Mouse (Mus musculus): ENCODE data around the gene Gm20388. TPM values are rescaled to one million over a fixed set of nuclear protein-coding genes. Genes with fewer than 3 reads are reported as not detected.
A peak's percentile ranks its signal among the peaks of the same experiment; 100 is the strongest.

Gene Gm20388
- polyA plus RNA-seq, 1 experiment from 2014 or later, result 8.3 TPM

DNA sequence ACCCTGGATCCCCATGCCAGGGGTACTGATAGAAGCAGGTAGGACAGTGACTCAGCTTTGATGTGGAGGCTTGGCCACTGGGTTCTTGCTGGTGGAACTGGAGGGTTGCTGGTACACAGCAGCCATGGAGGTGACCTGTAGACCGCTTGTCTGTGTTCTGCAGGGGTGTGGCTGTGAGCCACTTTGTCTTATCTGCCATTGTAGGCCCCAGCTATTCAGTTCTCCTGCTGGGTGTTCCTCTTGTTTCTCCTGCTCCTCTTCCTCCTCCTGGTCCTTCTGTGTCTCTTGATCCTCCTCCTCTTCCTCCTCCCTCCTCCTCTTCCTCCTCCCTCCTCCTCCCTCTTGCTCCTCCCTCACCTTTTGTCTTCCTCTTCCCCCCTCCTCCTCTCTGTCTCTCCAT lies 614.5 kb downstream of the Gm20388 start:
- Histone ChIP-seq H3K36me3 (ENCODE audit: control insufficient read depth, insufficient read depth, low read length) (no peaks in the 10 kb centered on the region), H3K9me3 (ENCODE audit: control insufficient read depth, low read length) (no peaks in the 10 kb centered on the region), H3K4me3 (ENCODE audit: low read depth, low read length) (no peak overlapping the region), H3K27ac (ENCODE audit: low read depth) (no peak overlapping the region), H3K4me1 (replicated peaks; ENCODE audit: control insufficient read depth, insufficient read depth, low read length) (peaks cover 50% of the 10 kb centered on the region), H3K9ac (ENCODE audit: low read length) (no peak overlapping the region), H3K4me2 (ENCODE audit: low read length) (no peak overlapping the region), H3K27me3 (replicated peaks; ENCODE audit: control insufficient read depth, insufficient read depth, low read length) (no peaks in the 10 kb centered on the region)
- no peak for DNase-seq (ENCODE audit: low spot score)
- WGBS, result 60% methylated on average over 1 of the region's 1 CpGs
- ATAC-seq (replicated peaks; ENCODE audit: low FRiP score, low TSS enrichment, low read depth), result no peak

DNA sequence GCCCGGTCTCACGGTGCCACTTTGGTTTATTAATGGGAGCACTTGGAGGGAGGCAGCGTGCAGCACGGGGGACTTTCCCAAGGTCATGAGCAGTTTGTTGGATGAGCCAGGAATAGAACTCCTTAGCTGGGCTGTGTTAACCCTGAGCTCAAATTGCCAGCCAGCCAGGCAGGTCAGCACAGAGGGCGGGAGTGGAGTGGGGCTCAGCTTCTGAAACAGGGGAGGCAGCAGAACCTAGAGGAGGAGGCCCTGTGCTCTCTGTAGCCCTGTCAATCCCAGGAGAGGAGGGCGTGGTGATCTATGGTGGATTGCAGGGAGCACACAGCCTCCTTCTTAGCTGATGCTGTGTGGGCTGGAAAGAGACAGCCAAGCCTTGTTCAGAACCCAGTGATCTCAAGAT lies 615.2 kb downstream of the Gm20388 start:
- Histone ChIP-seq H3K4me1 (replicated peaks; ENCODE audit: control insufficient read depth, insufficient read depth, low read length) (peaks cover 43% of the 10 kb centered on the region), H3K27ac (ENCODE audit: low read depth) (no peak overlapping the region), H3K9me3 (ENCODE audit: control insufficient read depth, low read length) (no peaks in the 10 kb centered on the region), H3K4me2 (ENCODE audit: low read length) (no peak overlapping the region), H3K4me3 (ENCODE audit: low read depth, low read length) (no peak overlapping the region), H3K36me3 (ENCODE audit: control insufficient read depth, insufficient read depth, low read length) (no peaks in the 10 kb centered on the region), H3K27me3 (replicated peaks; ENCODE audit: control insufficient read depth, insufficient read depth, low read length) (no peaks in the 10 kb centered on the region), H3K9ac (ENCODE audit: low read length) (no peak overlapping the region)
- ATAC-seq (replicated peaks; ENCODE audit: low FRiP score, low TSS enrichment, low read depth), result peak; percentile 34
- no peak for DNase-seq (ENCODE audit: low spot score)
- 31% methylated on average over 6 of the region's 6 CpGs for WGBS

DNA sequence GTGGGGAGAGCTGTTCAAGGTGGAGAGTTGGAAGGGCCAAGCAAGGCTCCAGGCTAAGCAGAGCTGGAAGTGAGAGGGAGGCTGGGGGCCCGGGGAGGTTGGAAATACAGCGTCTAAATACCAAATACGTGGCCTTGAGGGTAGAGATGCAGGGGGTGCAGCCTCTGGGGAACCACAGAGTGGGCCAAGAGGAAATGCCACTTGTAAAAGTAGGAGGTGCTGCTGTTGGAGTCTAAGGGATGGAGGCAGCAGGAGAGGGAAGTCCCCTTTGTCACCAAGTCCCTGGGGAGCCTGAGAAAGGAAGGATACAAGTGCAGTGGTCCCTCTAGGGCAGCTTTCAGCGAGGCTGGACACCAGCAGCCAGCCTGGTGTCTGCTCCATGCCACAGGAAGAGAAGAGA lies 615.9 kb downstream of the Gm20388 start:
- WGBS, result 39% methylated on average over 4 of the region's 4 CpGs
- Histone ChIP-seq H3K27ac (ENCODE audit: low read depth) (no peak overlapping the region), H3K9me3 (ENCODE audit: control insufficient read depth, low read length) (no peaks in the 10 kb centered on the region), H3K9ac (ENCODE audit: low read length) (no peak overlapping the region), H3K4me2 (ENCODE audit: low read length) (no peak overlapping the region), H3K36me3 (ENCODE audit: control insufficient read depth, insufficient read depth, low read length) (no peaks in the 10 kb centered on the region), H3K4me3 (ENCODE audit: low read depth, low read length) (no peak overlapping the region), H3K4me1 (replicated peaks; ENCODE audit: control insufficient read depth, insufficient read depth, low read length) (peaks cover 41% of the 10 kb centered on the region), H3K27me3 (replicated peaks; ENCODE audit: control insufficient read depth, insufficient read depth, low read length) (no peaks in the 10 kb centered on the region)
- ATAC-seq (replicated peaks; ENCODE audit: low FRiP score, low TSS enrichment, low read depth) (no peak), DNase-seq (ENCODE audit: low spot score) (no peak)

DNA sequence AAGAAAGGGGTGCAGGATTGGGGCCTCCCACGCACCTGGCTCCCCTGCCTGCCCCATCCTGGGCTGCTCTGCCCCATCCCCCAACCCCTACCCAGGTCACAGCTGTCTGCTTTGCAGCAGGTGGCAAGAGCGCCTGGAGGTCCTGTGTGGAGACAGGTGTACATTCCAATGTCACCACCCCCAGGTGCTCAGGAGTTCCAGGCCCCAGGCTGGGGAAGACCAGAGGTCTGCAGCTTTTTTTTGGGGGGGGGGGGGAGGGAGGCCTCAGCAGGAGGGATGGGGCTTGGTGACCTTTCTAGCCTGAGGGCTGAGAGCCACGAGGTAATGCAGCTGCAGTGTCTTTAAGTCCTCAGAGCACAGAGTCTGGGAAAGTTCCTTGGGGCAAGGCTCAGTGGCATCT lies 617.7 kb downstream of the Gm20388 start:
- Histone ChIP-seq H3K27me3 (replicated peaks; ENCODE audit: control insufficient read depth, insufficient read depth, low read length) (no peaks in the 10 kb centered on the region), H3K4me2 (ENCODE audit: low read length) (no peak overlapping the region), H3K9ac (ENCODE audit: low read length) (no peak overlapping the region), H3K36me3 (ENCODE audit: control insufficient read depth, insufficient read depth, low read length) (no peaks in the 10 kb centered on the region), H3K9me3 (ENCODE audit: control insufficient read depth, low read length) (no peaks in the 10 kb centered on the region), H3K27ac (ENCODE audit: low read depth) (no peak overlapping the region), H3K4me3 (ENCODE audit: low read depth, low read length) (no peak overlapping the region), H3K4me1 (replicated peaks; ENCODE audit: control insufficient read depth, insufficient read depth, low read length) (peaks cover 53% of the 10 kb centered on the region)
- DNase-seq (ENCODE audit: low spot score) (no peak), ATAC-seq (replicated peaks; ENCODE audit: low FRiP score, low TSS enrichment, low read depth) (no peak)
- 29% methylated on average over 3 of the region's 3 CpGs for WGBS

DNA sequence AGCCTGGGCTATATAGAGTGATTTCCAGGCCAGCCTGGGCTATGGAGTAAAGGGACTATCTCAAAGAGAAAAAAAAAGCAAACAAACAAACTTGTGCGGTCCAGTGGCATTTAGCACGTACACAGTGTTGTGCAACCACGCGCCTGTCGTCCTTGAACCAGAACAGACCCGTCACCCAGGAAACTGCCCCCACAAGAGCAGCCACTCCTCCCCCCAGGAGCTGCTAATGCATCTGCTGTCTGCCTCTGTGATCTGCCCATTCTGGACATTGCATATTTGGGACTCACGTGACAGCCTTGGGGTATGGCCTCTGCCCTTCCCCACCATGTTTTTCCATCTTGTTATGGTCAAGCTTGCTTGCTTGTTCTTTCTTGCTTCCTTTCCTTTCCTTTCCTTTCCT lies 618.6 kb downstream of the Gm20388 start:
- H3K4me1 ChIP-seq (replicated peaks; ENCODE audit: control insufficient read depth, insufficient read depth, low read length), result peaks cover 59% of the 10 kb centered on the region
- no peaks in the 10 kb centered on the region for H3K9me3 ChIP-seq (ENCODE audit: control insufficient read depth, low read length)
- no peak overlapping the region for H3K9ac ChIP-seq (ENCODE audit: low read length)
- no peak for DNase-seq (ENCODE audit: low spot score)
- no peak for ATAC-seq (replicated peaks; ENCODE audit: low FRiP score, low TSS enrichment, low read depth)
- H3K27me3 ChIP-seq (replicated peaks; ENCODE audit: control insufficient read depth, insufficient read depth, low read length), result no peaks in the 10 kb centered on the region
- no peaks in the 10 kb centered on the region for H3K36me3 ChIP-seq (ENCODE audit: control insufficient read depth, insufficient read depth, low read length)
- H3K4me2 ChIP-seq (ENCODE audit: low read length), result no peak overlapping the region
- no peak overlapping the region for H3K4me3 ChIP-seq (ENCODE audit: low read depth, low read length)
- H3K27ac ChIP-seq (ENCODE audit: low read depth), result no peak overlapping the region
- WGBS, result 60% methylated on average over 7 of the region's 7 CpGs

DNA sequence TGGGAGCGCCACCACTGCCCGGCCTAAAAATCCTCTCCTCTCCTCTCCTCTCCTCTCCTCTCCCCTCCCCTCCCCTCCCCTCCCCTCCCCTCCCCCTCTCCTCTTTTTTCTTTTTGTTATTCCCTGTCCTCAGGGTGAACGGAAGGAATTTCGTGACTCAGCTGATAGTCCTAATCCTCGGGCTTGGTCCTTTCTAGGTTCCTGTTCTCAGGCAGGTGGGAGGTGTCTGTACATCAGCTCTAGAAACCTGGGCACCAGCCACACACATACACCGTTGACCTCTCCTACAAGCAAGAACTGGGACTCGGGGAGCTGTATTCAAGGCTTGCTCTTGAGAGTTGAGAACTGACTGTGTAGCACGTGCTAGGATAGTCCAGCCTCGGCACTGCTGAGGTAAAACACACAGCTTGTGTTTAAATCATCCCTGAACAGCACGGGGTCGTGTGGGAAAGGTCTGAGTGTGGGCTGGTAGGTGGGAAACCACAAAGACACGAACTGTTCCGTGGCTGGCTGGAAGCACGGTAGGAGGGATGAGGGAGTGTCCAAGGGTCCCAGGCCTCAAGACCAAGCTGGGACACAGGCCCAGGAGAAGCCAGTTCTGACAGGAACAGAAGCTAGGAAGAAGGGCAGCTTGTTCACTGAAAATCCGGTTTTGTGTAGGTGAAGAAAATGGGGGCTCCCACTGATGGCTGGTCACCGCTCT lies 620.5 kb downstream of the Gm20388 start:
- Histone ChIP-seq H3K9me3 (ENCODE audit: control insufficient read depth, low read length) (no peaks in the 10 kb centered on the region), H3K4me2 (ENCODE audit: low read length) (no peak overlapping the region), H3K27me3 (replicated peaks; ENCODE audit: control insufficient read depth, insufficient read depth, low read length) (peaks cover 1% of the 10 kb centered on the region; the same call in 1 of the 2 replicates), H3K4me3 (ENCODE audit: low read depth, low read length) (no peak overlapping the region), H3K27ac (ENCODE audit: low read depth) (peak overlapping the region; percentile 57; the same call in 1 of the 2 replicates), H3K9ac (ENCODE audit: low read length) (no peak overlapping the region), H3K36me3 (ENCODE audit: control insufficient read depth, insufficient read depth, low read length) (no peaks in the 10 kb centered on the region), H3K4me1 (replicated peaks; ENCODE audit: control insufficient read depth, insufficient read depth, low read length) (peaks cover 67% of the 10 kb centered on the region)
- DNase-seq (ENCODE audit: low spot score) (no peak), ATAC-seq (replicated peaks; ENCODE audit: low FRiP score, low TSS enrichment, low read depth) (no peak)
- 67% methylated on average over 16 of the region's 16 CpGs for WGBS

DNA sequence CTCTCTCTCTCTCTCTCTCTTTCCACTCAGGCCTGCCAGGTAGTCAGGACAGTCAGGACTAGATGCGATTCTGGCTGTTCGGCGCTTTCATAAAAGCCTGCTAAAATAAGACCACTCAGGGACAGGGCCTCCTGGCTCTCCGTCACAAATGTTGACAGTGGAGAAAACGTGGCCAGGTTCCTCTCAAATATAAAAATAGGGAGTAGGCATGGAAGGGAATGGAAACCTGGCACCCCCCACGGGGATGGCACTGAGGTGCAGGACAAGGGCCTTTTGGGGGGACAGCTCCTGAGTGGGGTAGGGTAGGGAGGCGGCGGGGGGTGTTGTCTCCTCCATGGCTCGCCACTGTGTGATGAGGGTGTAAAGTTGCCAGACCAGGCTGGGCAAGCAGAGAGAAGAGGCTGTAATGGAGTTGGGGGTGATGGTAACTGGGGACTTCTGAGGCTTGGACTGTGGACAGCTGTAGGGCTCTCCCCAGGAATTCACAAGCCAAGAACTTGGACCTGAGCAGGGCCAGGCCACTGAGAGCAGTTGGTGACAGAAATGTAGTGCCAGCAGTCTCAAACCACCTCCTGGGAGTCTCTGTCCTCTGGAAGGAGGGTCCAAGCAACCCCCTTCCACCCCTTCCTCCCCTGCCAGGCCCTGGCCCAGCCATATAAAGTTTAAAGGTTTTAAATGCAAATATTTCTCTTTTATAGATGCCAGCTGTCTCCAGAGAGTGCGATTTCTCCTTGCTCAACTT lies 621.3 kb downstream of the Gm20388 start:
- peaks cover 69% of the 10 kb centered on the region for H3K4me1 ChIP-seq (replicated peaks; ENCODE audit: control insufficient read depth, insufficient read depth, low read length)
- H3K9me3 ChIP-seq (ENCODE audit: control insufficient read depth, low read length), result no peaks in the 10 kb centered on the region
- peaks cover 5% of the 10 kb centered on the region for H3K27me3 ChIP-seq (replicated peaks; ENCODE audit: control insufficient read depth, insufficient read depth, low read length)
- H3K4me3 ChIP-seq (ENCODE audit: low read depth, low read length), result no peak overlapping the region
- H3K9ac ChIP-seq (ENCODE audit: low read length), result 0 out of 2 replicates have a peak overlapping the region, but pooled peaks have one; percentile 35
- no peaks in the 10 kb centered on the region for H3K36me3 ChIP-seq (ENCODE audit: control insufficient read depth, insufficient read depth, low read length)
- peak overlapping the region; percentile 57; the same call in 1 of the 2 replicates for H3K27ac ChIP-seq (ENCODE audit: low read depth)
- ATAC-seq (replicated peaks; ENCODE audit: low FRiP score, low TSS enrichment, low read depth) (no peak), DNase-seq (ENCODE audit: low spot score) (no peak)
- WGBS, result 55% methylated on average over 10 of the region's 10 CpGs
- peak overlapping the region; percentile 38 for H3K4me2 ChIP-seq (ENCODE audit: low read length)

DNA sequence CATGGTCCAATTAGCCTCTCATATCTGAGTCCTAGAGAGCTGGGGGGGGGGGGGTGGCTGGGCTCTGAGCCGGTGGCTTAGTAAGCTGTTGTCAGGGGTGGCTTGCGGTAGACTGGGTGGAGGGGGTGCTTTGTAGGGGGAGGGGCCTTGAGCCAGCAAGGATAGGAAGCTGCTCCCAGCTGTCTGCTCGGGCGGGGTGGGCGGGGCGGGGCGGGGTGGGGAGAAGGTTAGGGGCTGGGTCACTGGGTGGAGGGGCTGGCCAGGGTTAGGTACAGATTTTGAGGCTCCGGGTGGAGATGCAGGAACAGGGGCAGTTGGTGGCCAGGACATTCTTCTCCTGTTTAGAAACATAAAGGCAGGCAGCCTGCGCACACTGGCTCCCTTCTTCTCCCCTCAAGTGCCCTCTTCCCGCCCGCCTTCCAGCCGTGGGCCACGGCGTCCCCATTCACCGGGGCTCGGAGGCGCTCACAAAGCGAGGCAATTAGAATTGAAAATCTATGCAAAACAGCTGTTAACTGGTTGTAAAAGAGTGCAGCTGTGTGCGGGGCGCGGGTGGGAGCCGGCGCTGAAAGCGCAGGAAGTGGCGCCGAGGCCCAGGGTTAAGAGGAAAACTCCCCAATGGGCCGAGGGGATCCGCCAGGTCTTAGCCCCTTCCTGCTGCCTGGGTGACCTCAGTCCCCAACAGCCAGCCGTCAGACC lies 622.0 kb downstream of the Gm20388 start:
- Histone ChIP-seq H3K4me1 (replicated peaks; ENCODE audit: control insufficient read depth, insufficient read depth, low read length) (peaks cover 72% of the 10 kb centered on the region), H3K9me3 (ENCODE audit: control insufficient read depth, low read length) (no peaks in the 10 kb centered on the region), H3K4me2 (ENCODE audit: low read length) (peak overlapping the region; percentile 38), H3K9ac (ENCODE audit: low read length) (0 out of 2 replicates have a peak overlapping the region, but pooled peaks have one; percentile 35), H3K27ac (ENCODE audit: low read depth) (peak overlapping the region; percentile 69), H3K36me3 (ENCODE audit: control insufficient read depth, insufficient read depth, low read length) (no peaks in the 10 kb centered on the region), H3K27me3 (replicated peaks; ENCODE audit: control insufficient read depth, insufficient read depth, low read length) (peaks cover 5% of the 10 kb centered on the region), H3K4me3 (ENCODE audit: low read depth, low read length) (no peak overlapping the region)
- 5% methylated on average over 29 of the region's 29 CpGs for WGBS
- DNase-seq (ENCODE audit: low spot score), result no peak
- no peak; the same call in 1 of the 2 replicates for ATAC-seq (replicated peaks; ENCODE audit: low FRiP score, low TSS enrichment, low read depth)
